Mouse (Mus musculus) naive thymus-derived CD4-positive, alpha-beta T cell, adult 5 months (primary cell): ENCODE data around the gene Cacna1c. TPM values are rescaled to one million over a fixed set of nuclear protein-coding genes. Genes with fewer than 3 reads are reported as not detected.

Experiments used
- polyA plus RNA-seq: library from polyadenylated mRNA; unstranded; fragments of 100-300 nt; shearing (Covaris generic); gene quantifications from one replicate; pipeline ENCODE4 v1.2.1, GENCODE M21; 2017

Gene Cacna1c
- 0.40 TPM for polyA plus RNA-seq

GRCm38 (mm10) chr6:119196382-119197305 lies at the start of gene Cacna1c:
Gene Cacna1c, minus strand, starts transcription at chr6:119196418.

GRCm38 (mm10) chr6:119236241-119236640 lies 40.0 kb upstream of the Cacna1c start, which contains the start of gene Cacna2d4:
Gene Cacna2d4, plus strand, starts transcription at chr6:119236526.

GRCm38 (mm10) chr6:119175078-119175853 lies 21.0 kb downstream of the Cacna1c start, which contains the start of gene Dcp1b:
Gene Dcp1b, plus strand, starts transcription at chr6:119175253.

GRCm38 (mm10) chr6:118561745-118562609 lies 634.2 kb downstream of the Cacna1c start, which contains the start of gene Ankrd26:
Gene Ankrd26, minus strand, starts transcription at chr6:118562226.

Other genes with a start within 250 kb of the Cacna1c start
- 17.6 TPM for gene Dcp1b, start 21.2 kb downstream of the Cacna1c start, polyA plus RNA-seq
- 6.7 TPM for gene Cacna2d4, start 40.1 kb upstream of the Cacna1c start, polyA plus RNA-seq
- gene Lrtm2, start 134.3 kb upstream of the Cacna1c start, polyA plus RNA-seq: 0.16 TPM
- gene Adipor2, start 221.3 kb upstream of the Cacna1c start, polyA plus RNA-seq: 33.9 TPM